Mouse (Mus musculus): ENCODE measurements around the gene Il1r1. TPM values are rescaled to one million over a fixed set of nuclear protein-coding genes. Genes with fewer than 3 reads are reported as not detected.

Gene Il1r1
- 8.9 TPM for polyA plus RNA-seq (2014; fragmentation: Illumina TruSeq; extraction: RNeasy Lipid Tissue Mini Kit (QIAGEN cat#74804); ENCODE audit: low read depth, low replicate concordance)

GRCm38 (mm10) chr1:40224539-40225284 is at the start of gene Il1r1:
Gene Il1r1 (plus strand): TSS chr1:40225080.

GRCm38 (mm10) chr1:40324457-40324856 is 99.6 kb downstream of the Il1r1 start, which contains the start of gene Il1rl2:
Gene Il1rl2 (plus strand): TSS chr1:40324610.

Other genes with a start within 250 kb of the Il1r1 start
- 0.28 TPM for gene Il1r2, start 151.0 kb upstream of the Il1r1 start, polyA plus RNA-seq (2014; fragmentation: Illumina TruSeq; extraction: RNeasy Lipid Tissue Mini Kit (QIAGEN cat#74804); ENCODE audit: low read depth, low replicate concordance)
- 0.77 TPM for gene Il1rl2, start 99.5 kb downstream of the Il1r1 start, polyA plus RNA-seq (2014; fragmentation: Illumina TruSeq; extraction: RNeasy Lipid Tissue Mini Kit (QIAGEN cat#74804); ENCODE audit: low read depth, low replicate concordance)
- gene Il1rl1, start 204.5 kb downstream of the Il1r1 start, polyA plus RNA-seq (2014; fragmentation: Illumina TruSeq; extraction: RNeasy Lipid Tissue Mini Kit (QIAGEN cat#74804); ENCODE audit: low read depth, low replicate concordance): 0.45 TPM
- gene Il18r1, start 240.5 kb downstream of the Il1r1 start, polyA plus RNA-seq (2014; fragmentation: Illumina TruSeq; extraction: RNeasy Lipid Tissue Mini Kit (QIAGEN cat#74804); ENCODE audit: low read depth, low replicate concordance): 0.28 TPM

All from testis, adult 10 weeks (tissue).